Mouse (Mus musculus) kidney, adult 2 months (tissue): ENCODE data around the gene Snapc3. TPM values are rescaled to one million over a fixed set of nuclear protein-coding genes. Genes with fewer than 3 reads are reported as not detected.

Experiments used
- DNase-seq: peaks from one replicate; pipeline ENCODE4 v3.0.0; 2021
- H3K27ac ChIP-seq: fragments of 200-500 bp; 2 replicates; pipeline ENCODE4 v1.5.1; 2012; ENCODE audit warnings: low read depth, low read length, control low read depth, inconsistent platforms; ENCODE audit not compliant: insufficient read depth
- H3K27me3 ChIP-seq: fragments of 200-500 bp; replicated peaks from 2 replicates; pipeline ENCODE4 v1.6.1; 2012; ENCODE audit warnings: mild to moderate bottlenecking, moderate library complexity, low read length, inconsistent platforms; ENCODE audit not compliant: control insufficient read depth, insufficient read depth
- H3K36me3 ChIP-seq: fragments of 200-500 bp; 2 replicates; pipeline ENCODE4 v1.6.1; 2012; ENCODE audit warnings: mild to moderate bottlenecking, moderate library complexity, low read length, inconsistent platforms; ENCODE audit not compliant: control insufficient read depth, insufficient read depth
- H3K4me1 ChIP-seq: fragments of 200-500 bp; 2 replicates; pipeline ENCODE4 v1.6.1; 2011; ENCODE audit warnings: low read length; ENCODE audit not compliant: control insufficient read depth, insufficient read depth
- H3K4me3 ChIP-seq: fragments of 200-500 bp; 2 replicates; pipeline ENCODE4 v1.5.1; 2011; ENCODE audit warnings: mild to moderate bottlenecking, low read depth, low read length, control low read depth; ENCODE audit not compliant: insufficient read depth
- CTCF ChIP-seq: fragments of 200-500 bp; conservative IDR thresholded peaks from 2 replicates; pipeline ENCODE4 v1.5.1; 2011; ENCODE audit warnings: low read depth, mild to moderate bottlenecking, control low read depth, low read length, moderate library complexity, mixed read lengths; ENCODE audit not compliant: insufficient read depth, insufficient read length
- POLR2A ChIP-seq: fragments of 200-500 bp; IDR thresholded peaks from one replicate; pipeline ENCODE4 v1.6.1; 2011; ENCODE audit warnings: low read depth, low read length, control low read depth
- WGBS: fragments of 180-500 bp; shearing (Covaris S2); methylation state at CpG from one replicate; pipeline ENCODE4 v1.1.7; 2018; 5-methylcytosine and 5-hydroxymethylcytosine counted together
- polyA plus RNA-seq: library from polyadenylated mRNA; depleted of rRNA; stranded (reverse); fragments of >200 nt; gene quantifications from 2 replicates; pipeline ENCODE4 v1.2.3, GENCODE M21; 2012

The Snapc3 gene
- polyA plus RNA-seq, 1 experiment: 8.0 TPM

DNA sequence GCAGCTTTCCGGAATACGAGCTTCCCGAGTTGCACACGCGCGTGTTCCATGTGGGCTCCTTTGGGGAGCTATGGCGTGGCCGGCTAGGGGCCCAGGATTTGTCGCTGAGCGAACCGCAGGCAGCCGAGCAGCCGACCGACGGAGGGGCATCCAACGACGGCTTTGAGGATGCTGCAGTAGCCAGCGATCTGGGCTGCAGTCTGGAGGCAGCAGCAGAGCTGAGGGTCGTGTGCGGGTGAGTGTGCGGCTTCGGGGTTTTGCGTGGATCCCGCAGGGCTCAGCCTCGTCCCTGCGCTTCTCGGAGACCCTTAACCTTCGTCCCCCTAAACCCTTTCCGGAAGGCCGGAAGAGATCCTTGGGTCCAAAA is 279 bp downstream of the Snapc3 start:
- TF ChIP-seq CTCF (no peak), POLR2A (no peak)
- Histone ChIP-seq H3K27me3 (no peaks in the 10 kb centered on the region), H3K27ac (peak overlapping the region; percentile 65), H3K36me3 (no peaks in the 10 kb centered on the region), H3K4me3 (peak overlapping the region; percentile 97), H3K4me1 (peaks cover 5% of the 10 kb centered on the region; the same call in 1 of the 2 replicates)
- no peak for DNase-seq
- WGBS: under 1% methylated on average over 30 of the region's 30 CpGs

DNA sequence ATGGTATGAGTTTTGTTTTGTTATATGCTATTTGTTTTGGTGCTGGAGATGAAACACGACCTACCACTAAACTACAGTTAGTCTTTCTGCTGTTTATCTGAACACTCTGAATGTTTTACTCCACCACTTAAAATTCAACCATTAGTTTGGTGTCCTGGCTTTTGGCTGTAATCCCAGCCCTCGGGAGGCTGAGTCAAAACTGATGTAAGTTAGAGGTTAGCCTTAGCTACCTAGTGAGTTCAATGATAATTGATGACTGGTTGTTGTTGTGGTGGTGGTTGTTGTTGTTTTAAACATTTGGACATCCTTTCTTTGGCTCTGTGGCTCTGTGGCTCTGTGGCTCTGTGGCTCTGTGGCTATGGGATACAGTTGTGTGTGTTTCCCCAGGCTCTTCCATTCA is 1.3 kb downstream of the Snapc3 start:
- Histone ChIP-seq H3K27me3 (no peaks in the 10 kb centered on the region), H3K27ac (no peak overlapping the region), H3K4me3 (peak overlapping the region; percentile 20; the same call in 1 of the 2 replicates), H3K36me3 (no peaks in the 10 kb centered on the region), H3K4me1 (peaks cover 5% of the 10 kb centered on the region; the same call in 1 of the 2 replicates)
- WGBS: 39% methylated on average over 2 of the region's 2 CpGs
- no peak for DNase-seq
- TF ChIP-seq CTCF (no peak), POLR2A (no peak)

DNA sequence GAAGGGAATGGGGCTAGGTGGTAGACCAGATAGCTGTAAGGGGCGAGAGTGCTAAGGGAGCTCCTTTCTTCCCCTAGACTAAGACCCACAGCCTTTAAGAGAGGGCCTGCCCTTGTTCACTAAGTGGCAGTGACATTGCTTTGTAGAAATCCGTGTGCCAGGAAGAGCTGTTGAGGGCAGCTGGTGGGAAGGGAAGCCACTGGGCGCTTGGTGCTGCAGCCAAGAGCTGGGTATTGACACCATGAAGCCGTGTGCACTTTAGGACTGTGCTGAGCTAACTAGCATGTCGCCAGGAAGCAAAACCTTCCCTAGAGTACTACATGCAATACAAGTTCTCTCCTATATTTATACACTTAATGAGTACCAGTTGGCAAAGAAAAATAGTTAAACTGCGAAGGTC is 6.1 kb downstream of the Snapc3 start:
- TF ChIP-seq CTCF (no peak), POLR2A (no peak)
- Histone ChIP-seq H3K4me3 (no peak overlapping the region), H3K27me3 (no peaks in the 10 kb centered on the region), H3K36me3 (peaks cover 1% of the 10 kb centered on the region), H3K4me1 (peaks cover 3% of the 10 kb centered on the region; the same call in 1 of the 2 replicates), H3K27ac (no peak overlapping the region)
- 92% methylated on average over 6 of the region's 6 CpGs for WGBS
- DNase-seq: no peak

DNA sequence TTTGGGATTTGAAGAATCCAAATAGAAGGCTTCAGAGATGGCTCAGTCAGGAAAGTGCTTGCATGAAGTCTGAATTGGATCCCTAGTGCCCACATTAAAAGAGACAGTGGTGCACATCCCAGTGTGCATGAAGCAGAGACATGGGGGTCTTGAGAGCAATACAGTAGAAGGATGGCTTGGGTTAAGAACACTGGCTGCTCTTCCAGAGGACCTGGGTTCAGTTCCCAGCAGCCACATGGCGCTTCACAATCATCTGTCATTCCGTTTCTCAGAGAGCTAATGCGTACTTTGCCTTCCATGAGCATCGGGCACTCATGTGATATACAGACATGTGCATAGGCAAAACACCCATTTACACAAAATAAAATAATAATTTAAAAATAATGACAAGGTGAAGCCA is 7.6 kb downstream of the Snapc3 start:
- Histone ChIP-seq H3K4me3 (no peak overlapping the region), H3K27ac (no peak overlapping the region), H3K36me3 (peaks cover 3% of the 10 kb centered on the region), H3K4me1 (no peaks in the 10 kb centered on the region), H3K27me3 (no peaks in the 10 kb centered on the region)
- no peak for DNase-seq
- TF ChIP-seq POLR2A: no peak
- TF ChIP-seq CTCF: no peak
- 98% methylated on average over 4 of the region's 4 CpGs for WGBS

DNA sequence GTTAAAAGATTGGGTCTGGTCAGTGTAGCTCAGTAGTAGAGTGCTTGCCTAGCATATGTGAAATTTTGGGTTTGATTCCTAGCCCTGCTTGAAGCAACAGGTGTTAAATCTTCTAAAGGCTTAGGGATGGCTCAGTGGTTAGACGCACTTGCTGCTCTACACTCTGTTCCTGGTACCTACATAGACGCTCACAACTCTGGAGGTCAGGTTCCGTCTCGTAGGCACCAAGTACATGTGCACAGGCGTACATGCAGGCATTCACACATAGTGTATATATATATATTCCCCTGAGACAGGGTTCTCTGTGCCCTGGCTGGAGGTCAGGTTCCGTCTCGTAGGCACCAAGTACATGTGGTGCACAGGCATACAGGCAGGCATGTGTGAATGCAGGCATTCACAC is 9.6 kb downstream of the Snapc3 start:
- Histone ChIP-seq H3K4me1 (no peaks in the 10 kb centered on the region), H3K36me3 (peaks cover 4% of the 10 kb centered on the region), H3K27me3 (no peaks in the 10 kb centered on the region), H3K27ac (no peak overlapping the region), H3K4me3 (no peak overlapping the region)
- WGBS: 97% methylated on average over 7 of the region's 7 CpGs
- no peak for TF ChIP-seq CTCF
- no peak for TF ChIP-seq POLR2A
- DNase-seq: no peak

DNA sequence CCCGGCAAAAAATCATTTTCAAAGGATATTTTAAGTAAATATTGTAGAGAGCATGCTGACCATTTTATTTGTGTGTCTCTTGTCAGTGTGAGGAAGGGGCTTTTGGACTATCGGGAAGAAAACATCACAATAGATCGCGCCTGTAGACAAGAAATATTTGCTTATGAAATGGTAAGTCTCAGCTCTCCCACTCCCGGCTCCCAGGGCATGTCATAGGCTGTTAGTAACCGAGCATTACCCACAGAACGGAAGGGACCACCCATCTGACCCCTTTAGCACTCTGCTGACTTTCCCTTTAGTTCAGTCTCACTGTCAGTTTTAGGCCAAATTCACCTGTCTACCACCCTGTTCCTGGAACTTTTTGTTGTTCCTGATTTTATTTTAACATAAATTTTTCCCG is 10.2 kb downstream of the Snapc3 start:
- Histone ChIP-seq H3K4me1 (no peaks in the 10 kb centered on the region), H3K27me3 (no peaks in the 10 kb centered on the region), H3K36me3 (peaks cover 4% of the 10 kb centered on the region), H3K4me3 (no peak overlapping the region), H3K27ac (no peak overlapping the region)
- DNase-seq: no peak
- WGBS: 97% methylated on average over 8 of the region's 8 CpGs
- TF ChIP-seq CTCF: no peak
- no peak for TF ChIP-seq POLR2A

DNA sequence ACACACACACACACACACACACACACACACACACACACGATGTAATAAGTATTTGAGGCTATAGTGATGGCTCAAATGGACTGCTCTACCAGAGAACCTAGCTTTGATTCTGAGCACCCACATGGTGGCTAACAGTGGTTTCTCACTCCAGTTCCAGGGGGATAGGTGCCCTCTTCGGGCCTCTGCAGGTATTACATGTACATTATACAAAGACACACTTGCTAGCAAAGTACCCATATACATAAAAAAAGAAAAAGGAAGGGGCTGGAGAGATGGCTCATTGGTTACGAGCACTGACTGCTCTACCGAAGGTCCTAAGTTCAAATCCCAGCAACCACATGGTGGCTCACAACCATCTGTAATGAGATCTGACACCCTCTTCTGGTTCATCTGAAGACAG is 11.3 kb downstream of the Snapc3 start:
- Histone ChIP-seq H3K36me3 (peaks cover 4% of the 10 kb centered on the region), H3K4me3 (no peak overlapping the region), H3K27me3 (no peaks in the 10 kb centered on the region), H3K4me1 (no peaks in the 10 kb centered on the region), H3K27ac (no peak overlapping the region)
- DNase-seq: no peak
- 95% methylated on average over 4 of the region's 4 CpGs for WGBS
- TF ChIP-seq CTCF (peak; percentile 22; the same call in 1 of the 2 replicates), POLR2A (no peak)
